Mouse (Mus musculus): ENCODE results near the gene Muc3.

DNA sequence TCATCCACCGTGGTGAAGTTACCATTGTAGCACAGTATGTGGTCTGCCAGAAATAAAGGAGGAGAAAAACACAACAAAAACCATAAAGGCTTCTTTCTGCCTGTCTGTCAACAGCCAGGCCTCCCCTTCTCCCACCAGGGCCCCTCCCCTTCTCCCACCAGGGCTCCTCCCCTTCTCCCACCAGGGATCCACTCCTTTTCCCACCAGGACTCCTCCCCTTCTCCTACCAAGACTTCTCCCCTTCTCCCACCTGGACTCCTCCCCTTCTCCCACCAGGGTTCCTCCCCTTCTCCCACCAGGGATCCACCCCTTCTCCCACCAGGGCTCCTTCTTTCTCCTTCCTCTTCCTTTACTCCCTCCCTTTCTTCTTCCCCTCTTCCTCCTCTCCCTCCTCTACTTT is 23.5 kb upstream of the Muc3 start:
- TF ChIP-seq CTCF (IDR thresholded peaks at IDR 0.05; ENCODE audit: low read depth) (no peak), EP300 (IDR thresholded peaks at IDR 0.05; ENCODE audit: low read depth) (no peak)
